Mouse (Mus musculus): ENCODE measurements around the gene Foxk2. TPM values are rescaled to one million over a fixed set of nuclear protein-coding genes. Genes with fewer than 3 reads are reported as not detected.

The Foxk2 gene
- polyA plus RNA-seq, 1 experiment from 2014 or later, result 6.0 TPM

DNA sequence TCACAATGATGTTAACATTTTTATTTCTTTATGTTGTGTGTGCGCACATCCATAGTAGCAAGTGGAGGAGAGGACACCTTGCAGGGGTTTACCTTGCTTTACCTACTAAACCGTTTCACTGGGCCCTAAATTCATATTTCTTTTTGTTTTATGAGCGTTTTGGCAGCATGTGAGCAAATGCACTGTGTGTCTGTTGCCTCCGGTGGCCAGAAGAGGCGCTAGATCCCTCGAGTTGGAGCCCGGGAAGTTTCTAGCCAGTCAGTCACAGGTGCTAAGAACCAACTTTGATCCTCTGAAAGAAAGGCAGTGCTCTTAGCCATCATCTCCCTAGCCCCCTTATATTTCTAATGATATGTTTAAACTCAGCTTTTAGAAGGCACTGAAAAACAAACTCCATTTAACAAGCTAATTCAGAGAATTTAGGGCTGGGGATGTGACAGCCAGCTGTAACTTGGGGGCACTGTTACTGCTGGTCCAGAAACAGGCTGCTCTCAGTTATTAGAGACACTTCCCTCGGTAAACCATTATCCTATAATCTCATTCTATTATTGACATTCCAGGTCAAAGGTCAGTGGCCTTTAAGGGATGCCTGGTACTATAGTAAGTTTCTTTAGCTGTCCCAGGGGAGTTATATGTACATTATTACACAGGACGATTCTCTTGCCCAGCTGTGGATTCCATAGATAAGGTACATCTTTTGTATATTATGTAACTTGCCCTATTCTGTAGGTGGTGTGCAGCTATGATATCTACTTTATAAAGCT, 24.1 kb upstream of the Foxk2 start:
- peaks cover 43% of the 10 kb centered on the region for H3K4me1 ChIP-seq (replicated peaks)
- H3K4me3 ChIP-seq, result no peak overlapping the region
- peak overlapping the region; percentile 99 for H3K27ac ChIP-seq (ENCODE audit: poor library complexity, severe bottlenecking)
- peaks cover 11% of the 10 kb centered on the region for H3K36me3 ChIP-seq
- ATAC-seq (ENCODE audit: insufficient number of reproducible peaks, low FRiP score), result no peak
- no peak overlapping the region for H3K9ac ChIP-seq
- H3K4me2 ChIP-seq, result peak overlapping the region; percentile 63; the same call in 1 of the 2 replicates
- no peaks in the 10 kb centered on the region for H3K9me3 ChIP-seq (replicated peaks)
- no peaks in the 10 kb centered on the region for H3K27me3 ChIP-seq (replicated peaks)
- 33% methylated on average over 9 of the region's 9 CpGs for WGBS

- no peaks in the 10 kb centered on the region for H3K9me3 ChIP-seq (replicated peaks)
- WGBS, result 0% methylated on average over 50 of the region's 50 CpGs
- peak; percentile 100 for ATAC-seq (ENCODE audit: insufficient number of reproducible peaks, low FRiP score)
- peak within 1 kb of the TSS; percentile 64 for H3K4me2 ChIP-seq
- peak within 1 kb of the TSS; percentile 65 for H3K4me3 ChIP-seq
- H3K9ac ChIP-seq, result peak within 1 kb of the TSS; percentile 80
- peak within 1 kb of the TSS; percentile 99 for H3K27ac ChIP-seq (ENCODE audit: poor library complexity, severe bottlenecking)
- no peaks in the 10 kb centered on the region for H3K27me3 ChIP-seq (replicated peaks)
- peaks cover 37% of the 10 kb centered on the region for H3K4me1 ChIP-seq (replicated peaks)
- peaks cover 21% of the 10 kb centered on the region for H3K36me3 ChIP-seq
These were observed 23.0 kb upstream of the Foxk2 start, which contains the start of gene Narf for GRCm38 (mm10) chr11:121236564-121237344. Gene Narf (plus strand): TSS chr11:121237253.

DNA sequence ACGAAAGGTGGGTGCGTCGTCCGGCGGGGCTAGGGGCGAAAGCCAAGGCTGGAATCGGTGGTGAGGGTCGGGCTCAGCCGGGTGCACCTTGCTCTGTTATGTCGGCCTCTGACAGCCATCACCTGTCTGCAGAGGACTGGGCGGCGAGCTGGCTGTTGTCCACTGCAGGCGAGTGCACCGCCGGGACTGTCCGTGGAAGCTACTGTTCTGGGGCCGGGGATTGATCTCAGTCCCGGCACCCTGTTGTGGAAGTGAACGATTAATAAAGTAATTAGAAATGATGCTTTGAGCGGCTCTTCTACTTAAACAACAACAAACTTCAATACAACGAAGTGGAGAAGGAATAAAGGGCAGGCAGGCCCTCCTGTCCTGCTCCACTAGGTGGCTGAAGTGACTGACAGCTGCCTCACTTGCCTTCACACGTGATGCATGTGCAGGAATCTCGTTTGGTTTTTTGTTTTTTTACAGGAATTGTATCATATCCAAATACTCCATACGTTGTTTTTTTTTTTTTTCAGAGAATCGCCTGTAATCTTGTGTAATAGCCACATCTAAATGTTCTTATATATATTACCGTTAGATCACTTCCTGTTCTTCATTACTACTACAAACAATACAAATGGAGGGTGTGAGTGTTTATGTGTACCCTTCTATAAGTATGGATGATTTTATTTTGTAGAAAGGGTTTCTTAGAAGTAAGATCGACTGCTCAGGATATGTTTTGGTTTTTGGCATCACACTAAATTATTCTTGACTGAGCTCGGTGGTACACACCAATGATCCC, 22.3 kb upstream of the Foxk2 start:
- peak overlapping the region; percentile 94 for H3K27ac ChIP-seq (ENCODE audit: poor library complexity, severe bottlenecking)
- peak; percentile 46 for ATAC-seq (ENCODE audit: insufficient number of reproducible peaks, low FRiP score)
- H3K27me3 ChIP-seq (replicated peaks), result no peaks in the 10 kb centered on the region
- peaks cover 34% of the 10 kb centered on the region for H3K4me1 ChIP-seq (replicated peaks)
- peak overlapping the region; percentile 64 for H3K4me2 ChIP-seq
- peak overlapping the region; percentile 65 for H3K4me3 ChIP-seq
- H3K9ac ChIP-seq, result peak overlapping the region; percentile 77
- H3K36me3 ChIP-seq, result peaks cover 29% of the 10 kb centered on the region
- H3K9me3 ChIP-seq (replicated peaks), result no peaks in the 10 kb centered on the region
- 4% methylated on average over 28 of the region's 28 CpGs for WGBS

- H3K4me3 ChIP-seq, result peak overlapping the region; percentile 36; the same call in 1 of the 2 replicates
These were observed 20.1 kb upstream of the Foxk2 start for GRCm38 (mm10) chr11:121239669-121240068.

DNA sequence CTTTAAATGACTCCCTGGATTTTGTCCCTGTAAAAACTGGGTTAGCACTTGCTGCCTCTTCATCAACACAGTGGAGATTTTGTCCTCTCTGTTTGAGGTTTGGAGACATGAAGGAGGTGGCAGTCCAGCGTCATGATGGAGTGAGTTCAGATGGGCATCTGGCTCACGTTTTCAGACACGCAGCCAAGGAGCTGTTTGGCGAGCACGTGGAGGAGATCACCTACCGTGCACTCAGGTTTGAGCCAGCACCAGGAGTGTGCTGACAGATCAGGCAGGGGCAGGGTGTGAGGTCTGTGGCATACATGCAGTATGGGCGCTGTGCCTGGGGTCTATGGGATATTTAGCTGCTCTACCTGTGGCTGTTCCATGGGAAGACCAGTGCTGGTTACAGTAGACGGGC, 9.6 kb upstream of the Foxk2 start:
- no peak for ATAC-seq (ENCODE audit: insufficient number of reproducible peaks, low FRiP score)
- 82% methylated on average over 8 of the region's 8 CpGs for WGBS
- Histone ChIP-seq H3K36me3 (peaks cover 95% of the 10 kb centered on the region), H3K9ac (no peak overlapping the region), H3K27me3 (replicated peaks) (no peaks in the 10 kb centered on the region), H3K9me3 (replicated peaks) (no peaks in the 10 kb centered on the region), H3K4me2 (no peak overlapping the region), H3K4me1 (replicated peaks) (no peaks in the 10 kb centered on the region), H3K27ac (ENCODE audit: poor library complexity, severe bottlenecking) (no peak overlapping the region), H3K4me3 (no peak overlapping the region)

More at GRCm38 (mm10) chr11:121239669-121240068, 20.1 kb upstream of the Foxk2 start:
- Histone ChIP-seq H3K4me1 (replicated peaks) (peaks cover 28% of the 10 kb centered on the region), H3K27ac (ENCODE audit: poor library complexity, severe bottlenecking) (peak overlapping the region; percentile 49), H3K4me2 (peak overlapping the region; percentile 47), H3K9me3 (replicated peaks) (no peaks in the 10 kb centered on the region), H3K36me3 (peaks cover 48% of the 10 kb centered on the region), H3K9ac (no peak overlapping the region), H3K27me3 (replicated peaks) (no peaks in the 10 kb centered on the region)
- 54% methylated on average over 2 of the region's 2 CpGs for WGBS
- ATAC-seq (ENCODE audit: insufficient number of reproducible peaks, low FRiP score), result no peak

DNA sequence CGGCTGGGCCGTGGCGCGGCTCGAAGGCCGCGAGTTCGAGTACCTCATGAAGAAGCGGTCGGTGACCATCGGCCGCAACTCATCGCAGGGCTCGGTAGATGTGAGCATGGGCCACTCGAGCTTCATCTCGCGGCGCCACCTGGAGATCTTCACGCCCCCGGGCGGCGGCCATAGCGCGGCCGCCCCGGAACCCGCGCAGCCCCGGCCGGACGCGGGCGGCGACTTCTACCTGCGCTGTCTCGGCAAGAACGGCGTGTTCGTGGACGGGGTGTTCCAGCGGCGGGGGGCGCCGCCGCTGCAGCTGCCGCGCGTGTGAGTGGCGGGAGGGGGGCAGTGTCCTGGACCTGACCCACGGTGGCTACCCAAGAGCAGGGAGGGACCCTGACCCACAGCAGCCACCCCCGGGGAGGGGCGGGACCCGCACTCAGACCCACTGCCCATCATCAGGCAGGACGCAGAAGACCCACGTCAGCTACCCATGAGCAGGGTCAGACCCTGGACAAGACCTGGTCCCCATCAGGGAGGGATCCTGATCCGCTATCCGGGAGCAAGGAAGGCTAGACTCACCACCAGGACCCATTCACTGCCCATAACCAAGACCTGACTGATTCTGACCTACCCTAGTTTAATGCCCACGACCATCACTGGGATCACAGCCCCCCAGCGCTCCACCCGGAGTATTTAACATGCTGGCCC, 569 bp downstream of the Foxk2 start:
- Histone ChIP-seq H3K27ac (ENCODE audit: poor library complexity, severe bottlenecking) (peak overlapping the region; percentile 73), H3K36me3 (peaks cover 49% of the 10 kb centered on the region), H3K4me2 (peak overlapping the region; percentile 95), H3K9ac (peak overlapping the region; percentile 98), H3K4me1 (replicated peaks) (peaks cover 15% of the 10 kb centered on the region; the same call in 1 of the 2 replicates), H3K9me3 (replicated peaks) (no peaks in the 10 kb centered on the region), H3K27me3 (replicated peaks) (no peaks in the 10 kb centered on the region), H3K4me3 (peak overlapping the region; percentile 90)
- 2% methylated on average over 57 of the region's 60 CpGs for whole genome bisulfite sequencing
- ATAC-seq (ENCODE audit: insufficient number of reproducible peaks, low FRiP score), result peak; percentile 17

GRCm38 (mm10) chr11:121261074-121261473, 1.3 kb downstream of the Foxk2 start:
- H3K27me3 ChIP-seq (replicated peaks), result no peaks in the 10 kb centered on the region
- H3K27ac ChIP-seq (ENCODE audit: poor library complexity, severe bottlenecking), result no peak overlapping the region

GRCm38 (mm10) chr11:121277516-121277915, 17.7 kb downstream of the Foxk2 start:
- 83% methylated on average over 8 of the region's 8 CpGs for WGBS

More at GRCm38 (mm10) chr11:121261074-121261473, 1.3 kb downstream of the Foxk2 start:
- WGBS, result 51% methylated on average over 2 of the region's 2 CpGs
- Histone ChIP-seq H3K9me3 (replicated peaks) (no peaks in the 10 kb centered on the region), H3K4me1 (replicated peaks) (peaks cover 15% of the 10 kb centered on the region; the same call in 1 of the 2 replicates), H3K36me3 (peaks cover 42% of the 10 kb centered on the region), H3K4me2 (peak overlapping the region; percentile 95), H3K4me3 (peak overlapping the region; percentile 90), H3K9ac (peak overlapping the region; percentile 98)
- no peak for ATAC-seq (ENCODE audit: insufficient number of reproducible peaks, low FRiP score)

DNA sequence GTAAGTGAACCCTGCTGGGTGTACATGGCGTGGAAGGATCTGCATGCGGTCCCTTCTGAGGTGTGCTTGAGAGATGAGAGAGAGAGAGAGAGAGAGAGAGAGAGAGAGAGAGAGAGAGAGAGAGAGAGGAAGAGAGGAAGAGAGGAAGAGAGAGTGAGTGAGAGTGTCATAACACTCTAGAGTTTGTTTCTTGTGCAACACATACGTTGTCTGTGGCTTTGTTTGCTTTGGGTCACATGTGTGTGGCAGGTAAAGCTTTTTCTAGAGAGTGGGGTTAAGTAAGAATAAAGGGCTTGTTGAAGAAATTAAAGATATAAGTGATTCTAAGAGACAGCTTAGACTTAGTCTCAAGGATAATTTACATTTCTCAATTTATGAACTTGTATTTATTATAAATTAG, 18.2 kb downstream of the Foxk2 start:
- no peak for ATAC-seq (ENCODE audit: insufficient number of reproducible peaks, low FRiP score)

More at GRCm38 (mm10) chr11:121277516-121277915, 17.7 kb downstream of the Foxk2 start:
- Histone ChIP-seq H3K27me3 (replicated peaks) (no peaks in the 10 kb centered on the region), H3K4me1 (replicated peaks) (peaks cover 36% of the 10 kb centered on the region), H3K36me3 (peaks cover 24% of the 10 kb centered on the region), H3K9ac (no peak overlapping the region), H3K4me3 (no peak overlapping the region), H3K27ac (ENCODE audit: poor library complexity, severe bottlenecking) (no peak overlapping the region), H3K9me3 (replicated peaks) (no peaks in the 10 kb centered on the region), H3K4me2 (no peak overlapping the region)
- ATAC-seq (ENCODE audit: insufficient number of reproducible peaks, low FRiP score), result no peak

GRCm38 (mm10) chr11:121282911-121283310, 23.1 kb downstream of the Foxk2 start:
- H3K9ac ChIP-seq, result peak overlapping the region; percentile 47
- peak overlapping the region; percentile 80 for H3K27ac ChIP-seq (ENCODE audit: poor library complexity, severe bottlenecking)
- H3K36me3 ChIP-seq, result peaks cover 31% of the 10 kb centered on the region
- H3K27me3 ChIP-seq (replicated peaks), result no peaks in the 10 kb centered on the region
- H3K4me1 ChIP-seq (replicated peaks), result peaks cover 53% of the 10 kb centered on the region
- peak; percentile 75 for ATAC-seq (ENCODE audit: insufficient number of reproducible peaks, low FRiP score)
- peak overlapping the region; percentile 47 for H3K4me2 ChIP-seq
- H3K4me3 ChIP-seq, result no peak overlapping the region
- no peaks in the 10 kb centered on the region for H3K9me3 ChIP-seq (replicated peaks)
- 19% methylated on average over 6 of the region's 6 CpGs for WGBS

More for the DNA sequence above, 18.2 kb downstream of the Foxk2 start:
- H3K9ac ChIP-seq, result no peak overlapping the region
- H3K4me3 ChIP-seq, result no peak overlapping the region
- WGBS, result 93% methylated on average over 3 of the region's 3 CpGs
- peaks cover 41% of the 10 kb centered on the region for H3K4me1 ChIP-seq (replicated peaks)
- no peak overlapping the region for H3K4me2 ChIP-seq
- H3K27ac ChIP-seq (ENCODE audit: poor library complexity, severe bottlenecking), result no peak overlapping the region
- no peaks in the 10 kb centered on the region for H3K9me3 ChIP-seq (replicated peaks)
- peaks cover 20% of the 10 kb centered on the region for H3K36me3 ChIP-seq
- no peaks in the 10 kb centered on the region for H3K27me3 ChIP-seq (replicated peaks)
